Mouse (Mus musculus): ENCODE data around the gene Nxnl1. TPM values are rescaled to one million over a fixed set of nuclear protein-coding genes. Genes with fewer than 3 reads are reported as not detected.

Nxnl1 gene
- total and polyA plus RNA-seq, 3 experiments: 0.04 TPM; not detected in 2

GRCm38 (mm10) chr8:71562751-71563150 lies 3.6 kb downstream of the Nxnl1 start (continued):
- no peak for TF ChIP-seq ELF1 (IDR thresholded peaks at IDR 0.05; ENCODE audit: low read depth, low read length)
- no peak for TF ChIP-seq E2F4 (IDR thresholded peaks at IDR 0.05; ENCODE audit: insufficient replicate concordance, low read depth, low read length)
- no peak for TF ChIP-seq KAT2A (IDR thresholded peaks at IDR 0.05; ENCODE audit: insufficient replicate concordance, low read length)
- TF ChIP-seq JUND (conservative IDR thresholded peaks at IDR 0.05; ENCODE audit: low read depth, low read length): no peak
- no peak for TF ChIP-seq UBTF (IDR thresholded peaks at IDR 0.05; ENCODE audit: low read depth, low read length)

DNA sequence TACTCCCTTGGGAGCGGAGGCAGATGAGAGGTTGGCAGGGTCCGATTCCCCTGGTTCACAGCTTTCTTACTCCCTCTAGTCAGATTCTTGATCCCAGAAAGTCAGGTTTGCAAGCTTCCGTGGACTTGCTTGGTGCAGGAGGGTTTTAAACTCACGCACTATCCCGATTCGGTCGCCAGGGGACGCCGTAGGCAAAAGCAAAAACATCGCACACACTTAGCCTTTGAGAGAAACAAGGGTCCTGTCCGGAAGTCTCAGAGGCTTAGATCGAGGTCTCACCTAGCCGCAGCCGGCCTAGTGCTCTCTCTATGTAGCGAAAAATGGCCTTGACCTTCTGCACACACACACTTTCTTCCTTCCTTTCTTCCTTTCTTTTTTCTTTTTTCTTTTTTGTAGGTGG lies 5.0 kb downstream of the Nxnl1 start:
- dilution Hi-C loops (cut with MboI; ENCODE audit: extremely low pct_ligation_motif_present, extremely low pct_unique_long_range_greater_than_20kb, low sequenced_read_pairs): no loop called here
- Histone ChIP-seq H3K27me3 (replicated peaks) (peaks cover 20% of the 10 kb centered on the region), H3K27ac (ENCODE audit: insufficient read depth, low read depth) (no peak overlapping the region), H3K4me1 (ENCODE audit: control insufficient read depth in 1 of 2, insufficient read depth in 2 of 2) (peaks cover 10 to 20% of the 10 kb centered on the region in 2 experiments), H3K4me2 (ENCODE audit: insufficient read depth, low read depth, poor library complexity, severe bottlenecking) (no peak overlapping the region), H3K9ac (ENCODE audit: insufficient read depth, low read depth) (no peak overlapping the region), H3K36me3 (replicated peaks in 1 of 2; ENCODE audit: control insufficient read depth in 1 of 2, insufficient read depth in 1 of 2, low read length in 1 of 2) (no peaks in the 10 kb centered on the region), H3K4me3 (replicated peaks in 1 of 3; ENCODE audit: low read depth in 2 of 3, low read length in 2 of 3, poor library complexity in 1 of 3) (no peak overlapping the region), H3K9me3 (replicated peaks; ENCODE audit: low read length) (peaks cover 16% of the 10 kb centered on the region), H3K79me2 (replicated peaks; ENCODE audit: control insufficient read depth, extremely low read depth, insufficient read depth, poor library complexity, severe bottlenecking) (no peaks in the 10 kb centered on the region)
- in situ Hi-C loops (cut with MboI; ENCODE audit: low pct_ligation_motif_present, low pct_unique_long_range_greater_than_20kb, low sequenced_read_pairs): loop anchor here (5.0 kb wide), 1 partner anchor 71 kb away; no protein-coding TSS in a partner anchor
- TF ChIP-seq IRF4 (IDR thresholded peaks at IDR 0.05; ENCODE audit: low read depth, low read length) (no peak), MAFK (IDR thresholded peaks at IDR 0.05; ENCODE audit: insufficient replicate concordance, low read length) (no peak), ZC3H11A (IDR thresholded peaks at IDR 0.05; ENCODE audit: low read depth, low read length) (peak; percentile 94), KAT2A (IDR thresholded peaks at IDR 0.05; ENCODE audit: insufficient replicate concordance, low read length) (no peak), ZNF384 (IDR thresholded peaks at IDR 0.05; ENCODE audit: low read depth, low read length) (no peak), CHD2 (IDR thresholded peaks at IDR 0.05; ENCODE audit: low read length) (no peak), SIN3A (IDR thresholded peaks at IDR 0.05; ENCODE audit: low read length) (no peak), POLR2A (IDR thresholded peaks at IDR 0.05; ENCODE audit: low read depth, low read length) (no peak), JUND (conservative IDR thresholded peaks at IDR 0.05; ENCODE audit: low read depth, low read length) (no peak), USF1 (IDR thresholded peaks at IDR 0.05; ENCODE audit: low read depth, low read length) (no peak), CHD1 (IDR thresholded peaks at IDR 0.05; ENCODE audit: low read depth, low read length) (no peak), TBP (conservative IDR thresholded peaks at IDR 0.05; ENCODE audit: low read depth, low read length) (no peak), PAX5 (IDR thresholded peaks at IDR 0.05; ENCODE audit: low read length) (no peak), NELFE (IDR thresholded peaks at IDR 0.05; ENCODE audit: low read depth, low read length) (peak; percentile 37; the same call in 1 of the 2 replicates), ZKSCAN1 (IDR thresholded peaks at IDR 0.05; ENCODE audit: borderline replicate concordance, low read depth, low read length) (no peak), POLR2AphosphoS2 (IDR thresholded peaks at IDR 0.05; ENCODE audit: low read depth, low read length) (no peak), ELF1 (IDR thresholded peaks at IDR 0.05; ENCODE audit: low read depth, low read length) (peak; percentile 70), TCF12 (IDR thresholded peaks at IDR 0.05; ENCODE audit: low read depth, low read length) (no peak), MYC (IDR thresholded peaks at IDR 0.05; ENCODE audit: low read depth, low read length) (peak; percentile 52; the same call in 1 of the 2 replicates), EP300 (IDR thresholded peaks at IDR 0.05; ENCODE audit: low read length) (no peak), MAX (IDR thresholded peaks at IDR 0.05; ENCODE audit: low read length) (no peak; the same call in 1 of the 2 replicates), SMC3 (IDR thresholded peaks at IDR 0.05; ENCODE audit: low read depth, low read length) (peak; percentile 100), JUN (IDR thresholded peaks at IDR 0.05; ENCODE audit: insufficient read depth, low read depth, low read length) (no peak), NRF1 (IDR thresholded peaks at IDR 0.05; ENCODE audit: low read depth, low read length) (no peak), E2F4 (IDR thresholded peaks at IDR 0.05; ENCODE audit: insufficient replicate concordance, low read depth, low read length) (no peak), RAD21 (IDR thresholded peaks at IDR 0.05; ENCODE audit: low read depth, low read length) (peak; percentile 99), CTCF (conservative IDR thresholded peaks at IDR 0.05 in 1 of 2, IDR thresholded peaks at IDR 0.05 in 1 of 2; ENCODE audit: low read depth in 2 of 2, low read length in 2 of 2) (peak; percentile 90 to 99), MEF2A (IDR thresholded peaks at IDR 0.05; ENCODE audit: borderline replicate concordance, low read depth, low read length) (no peak), USF2 (conservative IDR thresholded peaks at IDR 0.05; ENCODE audit: low read depth, low read length) (no peak), UBTF (IDR thresholded peaks at IDR 0.05; ENCODE audit: low read depth, low read length) (no peak), RCOR1 (conservative IDR thresholded peaks at IDR 0.05; ENCODE audit: low read depth, low read length) (no peak), MAZ (IDR thresholded peaks at IDR 0.05; ENCODE audit: low read depth, low read length) (no peak), HCFC1 (IDR thresholded peaks at IDR 0.05; ENCODE audit: low read depth, low read length) (no peak)
- DNase-seq (ENCODE audit: extremely low read depth): peak; percentile 77
